Comparison of ENCODE assay signal across 7 mouse cellular contexts in the genomic region with DNA sequence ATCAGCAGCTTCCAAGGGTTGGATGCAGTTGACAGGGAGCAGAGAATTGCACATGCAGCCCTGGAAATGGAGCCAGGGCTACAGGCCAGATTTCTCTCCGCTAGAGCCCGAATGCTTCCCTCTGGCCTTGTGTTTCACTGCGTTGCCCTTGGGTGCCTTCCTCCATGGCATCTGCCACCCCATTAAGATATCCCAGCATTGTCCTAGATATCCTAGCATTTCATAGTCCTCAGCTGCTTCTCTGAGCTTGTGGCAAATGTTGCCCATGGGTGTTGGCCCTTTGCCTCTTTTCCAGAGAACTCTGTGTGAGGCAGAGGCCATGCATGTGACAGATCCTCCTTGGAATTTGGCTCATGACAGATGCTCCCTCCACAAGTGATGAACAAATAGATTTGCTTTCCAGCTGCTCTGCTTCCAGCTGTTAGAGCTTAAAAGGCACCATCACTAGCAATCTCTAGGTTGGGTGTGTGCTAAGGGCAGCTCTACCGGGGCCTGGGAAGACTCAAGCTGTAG. TPM values are rescaled to one million over a fixed set of nuclear protein-coding genes. Genes with fewer than 3 reads are reported as not detected.
DNase-seq lines count a peak whose midpoint lies in the region; ATAC-seq lines count a peak whose summit lies in the region.

No protein-coding gene starts in this region.

- no peak overlapping the region for H3K4me3 ChIP-seq in midbrain, embryonic 10.5 days
- H3K4me3 ChIP-seq in midbrain, embryonic 13.5 days (replicated peaks): no peak overlapping the region
- H3K4me3 ChIP-seq in heart, embryonic 16.5 days (ENCODE audit: low read length): no peak overlapping the region

- H3K36me3 ChIP-seq in midbrain, embryonic 10.5 days: no peaks in the 10 kb centered on the region
- H3K36me3 ChIP-seq in midbrain, embryonic 13.5 days: no peaks in the 10 kb centered on the region
- no peaks in the 10 kb centered on the region for H3K36me3 ChIP-seq in heart, embryonic 16.5 days (ENCODE audit: control insufficient read depth, insufficient read depth)

- DNase-seq in midbrain, embryonic 10.5 days (ENCODE audit: low spot score): no peak
- DNase-seq in cerebellum, adult 8-10 months: peak; percentile 15
- peak; percentile 48 to 81 for DNase-seq in lung, postnatal 4 days
- DNase-seq in frontal cortex, postnatal 36 days (ENCODE audit: low spot score in 2 of 2): no peak
- no peak for DNase-seq in layer of hippocampus, postnatal 25 days (ENCODE audit: extremely low spot score in 1 of 2, low spot score in 1 of 2)

- no peak overlapping the region for H3K9ac ChIP-seq in midbrain, embryonic 13.5 days (replicated peaks)
- H3K9ac ChIP-seq in heart, embryonic 16.5 days (ENCODE audit: low read length): no peak overlapping the region

- no peak overlapping the region for H3K4me2 ChIP-seq in midbrain, embryonic 13.5 days (replicated peaks)
- no peak overlapping the region for H3K4me2 ChIP-seq in heart, embryonic 16.5 days (ENCODE audit: low read depth, low read length)

- H3K4me1 ChIP-seq in midbrain, embryonic 10.5 days: peaks cover 12% of the 10 kb centered on the region
- peaks cover 8% of the 10 kb centered on the region for H3K4me1 ChIP-seq in midbrain, embryonic 13.5 days (replicated peaks)
- H3K4me1 ChIP-seq in heart, embryonic 16.5 days (ENCODE audit: control insufficient read depth, insufficient read depth, low read length): peaks cover 16% of the 10 kb centered on the region

- 86% methylated on average over 4 of the region's 4 CpGs for whole genome bisulfite sequencing in midbrain, embryonic 10.5 days
- 89% methylated on average over 4 of the region's 4 CpGs for WGBS in midbrain, embryonic 13.5 days
- WGBS in heart, embryonic 16.5 days: 68% methylated on average over 4 of the region's 4 CpGs

- H3K9me3 ChIP-seq in midbrain, embryonic 10.5 days (replicated peaks): no peaks in the 10 kb centered on the region
- H3K9me3 ChIP-seq in midbrain, embryonic 13.5 days: no peaks in the 10 kb centered on the region
- H3K9me3 ChIP-seq in heart, embryonic 16.5 days (replicated peaks; ENCODE audit: control insufficient read depth, low read length): no peaks in the 10 kb centered on the region

- ATAC-seq in midbrain, embryonic 13.5 days: no peak
- ATAC-seq in heart, embryonic 16.5 days (replicated peaks; ENCODE audit: extremely low read depth, insufficient read depth, low FRiP score): 0 out of 2 replicates have a peak, but pooled peaks have one; percentile 21

- no peaks in the 10 kb centered on the region for H3K27me3 ChIP-seq in midbrain, embryonic 10.5 days (ENCODE audit: low read depth, poor library complexity, severe bottlenecking)
- H3K27me3 ChIP-seq in midbrain, embryonic 13.5 days: no peaks in the 10 kb centered on the region
- H3K27me3 ChIP-seq in heart, embryonic 16.5 days (ENCODE audit: control insufficient read depth, insufficient read depth, low read length): no peaks in the 10 kb centered on the region

- peak overlapping the region; percentile 5; the same call in 1 of the 2 replicates for H3K27ac ChIP-seq in midbrain, embryonic 10.5 days (replicated peaks)
- no peak overlapping the region for H3K27ac ChIP-seq in midbrain, embryonic 13.5 days
- H3K27ac ChIP-seq in heart, embryonic 16.5 days (ENCODE audit: low read length): no peak overlapping the region

RNA-seq across cellular contexts. Expression of gene Vstm4, which starts 37.8 kb away (rescaled TPM):
- polyA plus RNA-seq in midbrain, embryonic 10.5 days (2016; fragmentation: Nextera tagmentation; extraction: Ambion mirVana): 2.7 and 3.6 TPM in 2 replicates
- polyA plus RNA-seq in midbrain, embryonic 13.5 days (2015; fragmentation: Nextera tagmentation; extraction: Ambion mirVana): 5.7 and 7.3 TPM in 2 replicates
- 24.1 and 24.2 TPM in 2 replicates for polyA plus RNA-seq in heart, embryonic 16.5 days (2015; fragmentation: Nextera tagmentation; extraction: Ambion mirVana)
- total RNA-seq in layer of hippocampus, postnatal 25 days (2021): 1 to 10 TPM; 3.6 to 4.6 TPM

Comparison
In these comparisons a context has a peak if more than half of its experiments do, and no peak if none do; other contexts are left out.
1. DNase-seq: peak in cerebellum, adult 8-10 months (single experiment) and lung, postnatal 4 days (2 of 2); none in midbrain, embryonic 10.5 days (single experiment), frontal cortex, postnatal 36 days (0 of 2) and layer of hippocampus, postnatal 25 days (0 of 2).